Mouse (Mus musculus) liver, embryonic 16.5 days (tissue): ENCODE measurements around the gene Atpif1. TPM values are rescaled to one million over a fixed set of nuclear protein-coding genes. Genes with fewer than 3 reads are reported as not detected.
"Not testable (repeated sequence)": the region's sequence is repeated elsewhere in the genome, so short reads cannot be mapped to it uniquely, and the experiment has no call there.

Experiments
- ATAC-seq: fragments of 200-750 bp; cut with Nextera tagmentation; 2 replicates; pipeline ENCODE4 v1.8.0; 2017; ENCODE audit warnings: low read depth, mild to moderate bottlenecking, moderate number of reproducible peaks, moderate library complexity
- H3K27ac ChIP-seq: fragments of 300-500 bp; sonication (generic); 2 replicates; pipeline ENCODE4 v1.5.1; 2014; ENCODE audit warnings: mild to moderate bottlenecking, low read length
- H3K27me3 ChIP-seq: fragments of 300-500 bp; sonication (generic); 2 replicates; pipeline ENCODE4 v1.6.1; 2014; ENCODE audit warnings: low read depth, low read length, mixed read lengths; ENCODE audit not compliant: control insufficient read depth, insufficient read depth
- H3K36me3 ChIP-seq: fragments of 300-500 bp; sonication (generic); 2 replicates; pipeline ENCODE4 v1.6.1; 2014; ENCODE audit warnings: mild to moderate bottlenecking; ENCODE audit not compliant: control insufficient read depth, insufficient read depth
- H3K4me1 ChIP-seq: fragments of 300-500 bp; sonication (generic); 2 replicates; pipeline ENCODE4 v1.6.1; 2014; ENCODE audit warnings: low read depth, low read length, mixed read lengths; ENCODE audit not compliant: control insufficient read depth
- H3K4me2 ChIP-seq: fragments of 300-500 bp; sonication (generic); 2 replicates; pipeline ENCODE4 v1.6.1; 2014; ENCODE audit warnings: low read depth, low read length, mixed read lengths
- H3K4me3 ChIP-seq: fragments of 300-500 bp; sonication (generic); 2 replicates; pipeline ENCODE4 v1.5.1; 2014; ENCODE audit warnings: low read depth, mild to moderate bottlenecking, low read length
- H3K9ac ChIP-seq: fragments of 300-500 bp; sonication (generic); 2 replicates; pipeline ENCODE4 v1.6.1; 2014; ENCODE audit warnings: low read depth, low read length
- H3K9me3 ChIP-seq: fragments of 300-500 bp; sonication (generic); replicated peaks from 2 replicates; pipeline ENCODE4 v1.6.1; 2016; ENCODE audit warnings: low read length; ENCODE audit not compliant: control insufficient read depth
- WGBS: fragments of 180-500 bp; shearing (Covaris S2); extraction: QIAGEN DNeasy Blood & Tissue Kit; methylation state at CpG from one replicate; pipeline ENCODE4 v1.1.7; 2014; ENCODE audit not compliant: insufficient replicate concordance; 5-methylcytosine and 5-hydroxymethylcytosine counted together
- polyA plus RNA-seq: library from polyadenylated mRNA; unstranded; fragments of >200 nt; fragmentation: Nextera tagmentation; extraction: Ambion mirVana; gene quantifications from 2 replicates; pipeline ENCODE4 v1.2.1, GENCODE M21; 2015

Atpif1 gene
- polyA plus RNA-seq, 1 experiment from 2014 or later: 1,068 TPM

DNA sequence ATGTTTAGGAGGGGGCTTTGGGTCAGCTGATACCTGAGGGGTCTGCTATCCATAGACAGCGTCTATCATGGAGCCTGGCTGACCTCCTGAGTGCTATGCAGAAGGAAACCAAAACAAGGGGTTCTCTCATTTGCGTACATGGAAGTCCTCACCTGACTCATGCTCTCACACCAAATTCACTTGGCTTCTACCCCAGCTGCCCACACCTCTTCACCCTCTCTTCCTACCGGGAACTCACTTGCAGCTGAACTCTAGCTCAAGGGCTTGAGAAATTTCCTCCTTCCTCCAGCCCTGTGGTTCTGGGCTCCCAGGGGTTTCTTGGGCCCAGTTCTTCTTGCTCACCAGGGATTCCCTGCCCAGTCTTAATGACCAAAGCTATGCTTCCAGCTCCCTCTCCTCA lies 29.8 kb upstream of the Atpif1 start:
- no peak for ATAC-seq
- Histone ChIP-seq H3K4me1 (no peaks in the 10 kb centered on the region), H3K4me3 (no peak overlapping the region), H3K4me2 (peak overlapping the region; percentile 25; the same call in 1 of the 2 replicates), H3K36me3 (no peaks in the 10 kb centered on the region), H3K9me3 (no peaks in the 10 kb centered on the region), H3K9ac (no peak overlapping the region), H3K27me3 (no peaks in the 10 kb centered on the region), H3K27ac (0 out of 2 replicates have a peak overlapping the region, but pooled peaks have one; percentile 54)
- WGBS: 36% methylated on average over 3 of the region's 3 CpGs

DNA sequence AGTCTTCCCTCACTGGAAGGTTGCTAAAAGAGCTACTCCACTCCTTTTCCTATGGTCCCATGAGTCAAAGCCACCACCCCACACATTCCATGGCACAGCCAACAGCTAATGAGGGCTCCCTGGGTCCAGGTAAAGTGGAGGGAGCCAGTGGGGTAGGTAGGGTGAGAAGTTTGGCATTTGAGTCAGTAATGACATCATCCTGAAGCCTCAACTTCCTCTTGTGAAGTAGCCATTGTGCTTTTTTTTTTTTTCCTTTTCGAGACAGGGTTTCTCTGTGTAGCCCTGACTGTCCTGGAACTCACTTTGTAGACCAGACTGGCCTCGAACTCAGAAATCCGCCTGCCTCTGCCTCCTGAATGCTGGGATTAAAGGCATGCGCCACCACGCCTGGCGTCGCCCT lies 22.1 kb upstream of the Atpif1 start:
- 69% methylated on average over 7 of the region's 7 CpGs for WGBS
- H3K36me3 ChIP-seq: peaks cover 29% of the 10 kb centered on the region
- not testable (repeated sequence) for H3K27ac ChIP-seq, ATAC-seq, H3K27me3 ChIP-seq, H3K9ac ChIP-seq, H3K4me2 ChIP-seq, H3K4me3 ChIP-seq, H3K4me1 ChIP-seq, H3K9me3 ChIP-seq

DNA sequence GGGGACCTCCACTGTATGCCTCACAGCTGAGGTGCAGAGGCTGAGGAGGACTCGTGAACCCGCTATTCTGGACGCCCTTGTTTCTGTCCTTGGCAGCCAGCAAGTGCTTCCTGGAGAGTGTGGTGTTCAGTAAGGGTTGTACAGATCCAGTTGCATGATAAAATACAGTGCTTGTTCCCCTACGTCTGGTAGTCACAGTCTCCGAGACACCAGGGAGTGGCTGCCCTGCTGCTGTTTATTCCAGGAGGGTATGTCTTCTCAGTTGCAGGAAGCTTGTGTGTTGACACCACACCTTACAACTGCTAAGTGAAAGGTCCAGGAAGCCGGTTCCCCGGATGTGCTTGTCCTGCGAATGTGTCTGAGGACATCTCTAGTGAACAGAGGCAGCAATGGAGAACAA lies 21.2 kb upstream of the Atpif1 start:
- H3K9me3 ChIP-seq: no peaks in the 10 kb centered on the region
- peaks cover 36% of the 10 kb centered on the region for H3K36me3 ChIP-seq
- no peak for ATAC-seq
- no peaks in the 10 kb centered on the region for H3K27me3 ChIP-seq
- H3K4me1 ChIP-seq: peaks cover 6% of the 10 kb centered on the region
- no peak overlapping the region for H3K4me2 ChIP-seq
- 33% methylated on average over 8 of the region's 8 CpGs for WGBS
- no peak overlapping the region for H3K9ac ChIP-seq
- H3K4me3 ChIP-seq: no peak overlapping the region
- H3K27ac ChIP-seq: no peak overlapping the region

DNA sequence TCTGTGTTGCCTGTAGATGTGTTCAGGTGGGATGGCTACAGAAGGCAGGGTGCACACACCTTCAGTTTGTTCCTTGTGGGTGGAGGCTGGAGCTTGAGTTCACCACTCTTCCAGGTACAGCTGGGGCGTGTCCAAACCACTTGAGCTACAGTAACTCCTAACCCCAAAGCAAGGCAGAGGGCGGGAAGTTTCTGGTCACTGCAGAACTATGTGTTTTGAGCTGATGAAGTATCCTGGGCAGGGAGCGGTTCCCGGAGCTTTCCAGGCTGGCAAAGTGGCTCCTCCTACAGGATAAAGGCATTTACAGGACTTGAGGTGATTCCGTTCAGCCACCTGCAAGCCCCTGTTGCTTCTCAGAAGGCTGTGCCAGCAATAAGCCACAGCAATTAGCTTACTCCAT lies 20.8 kb upstream of the Atpif1 start:
- H3K4me1 ChIP-seq: peaks cover 6% of the 10 kb centered on the region
- H3K27me3 ChIP-seq: no peaks in the 10 kb centered on the region
- no peak overlapping the region for H3K4me2 ChIP-seq
- H3K9me3 ChIP-seq: no peaks in the 10 kb centered on the region
- H3K27ac ChIP-seq: no peak overlapping the region
- no peak overlapping the region for H3K4me3 ChIP-seq
- 69% methylated on average over 5 of the region's 5 CpGs for WGBS
- no peak; the same call in 1 of the 2 replicates for ATAC-seq
- peaks cover 36% of the 10 kb centered on the region for H3K36me3 ChIP-seq
- no peak overlapping the region for H3K9ac ChIP-seq

DNA sequence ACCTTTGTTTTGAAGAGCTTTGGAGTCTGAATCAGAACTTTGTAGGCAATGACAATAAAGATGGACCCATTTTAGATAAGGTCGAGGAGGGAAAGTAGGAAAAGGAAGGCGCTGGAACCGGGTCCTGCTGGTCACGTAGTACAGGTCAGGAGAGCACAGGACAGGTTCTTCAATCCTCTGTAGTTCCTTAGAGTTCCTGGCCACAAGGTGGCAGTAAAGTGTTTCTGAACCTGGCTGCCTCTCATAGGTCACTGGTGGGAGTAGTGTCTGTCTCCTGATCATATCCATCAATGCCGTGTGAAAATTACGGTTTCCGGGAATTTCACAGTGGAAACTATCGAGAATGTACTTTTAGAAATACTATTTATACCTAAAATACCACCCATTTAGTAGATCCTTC lies 12.4 kb upstream of the Atpif1 start:
- no peaks in the 10 kb centered on the region for H3K27me3 ChIP-seq
- ATAC-seq: peak; percentile 71
- 25% methylated on average over 8 of the region's 8 CpGs for WGBS
- peaks cover 67% of the 10 kb centered on the region for H3K36me3 ChIP-seq
- no peaks in the 10 kb centered on the region for H3K9me3 ChIP-seq
- no peak overlapping the region for H3K4me2 ChIP-seq
- no peak overlapping the region for H3K9ac ChIP-seq
- H3K4me1 ChIP-seq: no peaks in the 10 kb centered on the region; the same call in 1 of the 2 replicates
- H3K27ac ChIP-seq: no peak overlapping the region
- H3K4me3 ChIP-seq: no peak overlapping the region

DNA sequence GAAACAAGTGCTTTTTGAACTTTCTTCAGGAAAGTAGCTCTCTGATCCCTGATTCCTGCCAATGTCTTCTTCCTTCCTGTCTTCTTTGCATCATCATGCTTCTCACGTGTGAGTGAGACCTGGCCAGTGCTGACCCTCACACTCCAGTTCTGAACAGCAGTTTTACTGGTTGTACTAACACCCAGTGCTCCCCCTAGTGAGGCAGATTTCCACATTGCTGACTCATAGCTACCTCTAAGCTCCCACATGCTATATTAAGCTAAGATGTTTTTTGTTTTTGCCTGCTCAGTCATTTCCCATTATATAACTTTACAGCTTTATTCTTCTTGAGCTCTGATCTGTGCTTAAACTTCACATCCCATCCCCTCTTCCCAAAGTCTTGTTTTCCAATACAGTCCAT lies 9.3 kb upstream of the Atpif1 start:
- no peak for ATAC-seq

DNA sequence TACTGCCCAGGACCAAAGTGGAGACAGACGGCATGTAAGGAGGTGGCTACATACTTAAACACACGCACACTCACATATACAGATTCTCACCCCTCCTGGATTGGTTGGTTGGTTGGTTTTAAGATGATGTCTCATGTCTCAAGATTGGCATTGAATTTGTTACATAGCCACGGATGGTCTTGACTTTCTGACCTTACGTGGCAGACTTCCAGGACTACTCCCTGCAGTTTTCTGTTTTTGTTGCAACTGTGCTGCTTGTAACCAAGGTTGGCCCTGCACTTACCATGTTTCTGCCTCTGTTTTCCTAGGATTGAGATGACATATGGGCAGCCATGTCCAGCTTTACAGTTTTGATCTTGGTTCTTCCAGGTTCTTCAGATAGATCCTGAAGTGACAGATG lies 8.0 kb upstream of the Atpif1 start:
- no peak overlapping the region for H3K27ac ChIP-seq
- no peak overlapping the region for H3K9ac ChIP-seq
- H3K4me2 ChIP-seq: no peak overlapping the region
- H3K9me3 ChIP-seq: no peaks in the 10 kb centered on the region
- peaks cover 57% of the 10 kb centered on the region for H3K36me3 ChIP-seq
- H3K27me3 ChIP-seq: no peaks in the 10 kb centered on the region
- ATAC-seq: no peak
- 89% methylated on average over 4 of the region's 4 CpGs for WGBS
- no peak overlapping the region for H3K4me3 ChIP-seq
- H3K4me1 ChIP-seq: peaks cover 14% of the 10 kb centered on the region

More for the DNA sequence above, 9.3 kb upstream of the Atpif1 start:
- H3K36me3 ChIP-seq: peaks cover 61% of the 10 kb centered on the region
- no peak overlapping the region for H3K9ac ChIP-seq
- H3K4me1 ChIP-seq: peaks cover 2% of the 10 kb centered on the region
- H3K4me2 ChIP-seq: no peak overlapping the region
- WGBS: 35% methylated on average over 1 of the region's 1 CpGs
- H3K9me3 ChIP-seq: no peaks in the 10 kb centered on the region
- no peaks in the 10 kb centered on the region for H3K27me3 ChIP-seq
- no peak overlapping the region for H3K4me3 ChIP-seq
- no peak overlapping the region for H3K27ac ChIP-seq

DNA sequence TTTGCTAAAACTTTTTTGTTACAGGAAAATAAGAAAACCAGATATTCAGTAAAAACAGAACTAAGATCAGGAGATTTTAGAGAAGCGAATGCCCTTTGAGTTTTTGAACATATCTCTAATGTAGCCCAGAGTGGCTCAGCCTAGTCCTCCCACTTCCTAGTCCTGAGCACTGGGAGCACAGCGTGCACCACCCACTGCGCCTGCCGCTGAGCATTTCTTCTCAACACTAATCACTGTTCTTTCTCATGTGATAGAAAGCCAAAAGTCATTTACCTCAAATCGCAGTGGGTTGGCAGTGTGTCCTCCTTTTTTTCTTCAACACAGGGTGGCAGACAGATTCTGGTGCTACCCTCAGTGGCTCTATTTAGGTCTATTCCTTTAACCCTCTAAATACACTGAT lies 6.0 kb upstream of the Atpif1 start:
- H3K9me3 ChIP-seq: no peaks in the 10 kb centered on the region
- H3K9ac ChIP-seq: no peak overlapping the region
- peaks cover 44% of the 10 kb centered on the region for H3K36me3 ChIP-seq
- WGBS: 87% methylated on average over 5 of the region's 5 CpGs
- no peak for ATAC-seq
- no peak overlapping the region for H3K4me2 ChIP-seq
- no peak overlapping the region for H3K27ac ChIP-seq
- peaks cover 20% of the 10 kb centered on the region for H3K4me1 ChIP-seq
- no peaks in the 10 kb centered on the region for H3K27me3 ChIP-seq
- no peak overlapping the region for H3K4me3 ChIP-seq

DNA sequence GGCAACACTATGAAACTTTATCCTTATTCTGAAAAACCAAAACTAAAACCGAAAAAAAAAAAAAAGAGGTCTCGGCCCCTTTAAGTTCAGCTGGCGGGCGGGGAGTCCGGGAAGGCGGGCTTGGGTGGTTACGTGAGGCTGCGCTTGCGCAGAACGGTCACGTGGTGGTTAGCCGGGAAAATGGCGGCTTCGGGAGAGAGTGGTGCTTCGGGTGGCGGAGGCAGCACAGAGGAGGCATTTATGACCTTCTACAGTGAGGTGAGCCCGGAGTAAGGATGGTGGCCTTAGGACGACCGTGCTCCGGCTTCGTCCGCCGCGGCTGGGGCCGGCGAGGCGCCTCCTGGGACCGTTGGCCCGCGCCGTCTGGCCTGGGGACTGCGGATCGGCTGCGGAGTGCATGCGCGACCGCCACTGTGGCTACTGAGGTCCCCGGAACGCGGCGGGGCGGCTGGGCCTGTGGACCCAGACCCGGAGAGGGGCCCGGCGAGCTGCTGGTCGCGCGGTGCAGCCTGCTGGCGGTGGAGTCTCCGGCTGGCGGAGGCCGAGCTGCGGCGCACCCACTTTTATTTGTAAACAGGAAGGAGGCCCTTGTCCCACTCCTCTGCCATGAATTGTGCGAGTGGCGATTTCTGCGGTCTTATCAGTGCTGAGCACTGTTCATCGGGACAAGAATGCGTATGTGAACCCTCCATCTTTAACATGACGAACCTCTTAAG lies 2.1 kb upstream of the Atpif1 start, which contains the start of gene Dnajc8:
Gene Dnajc8 (plus strand): TSS at position 145 of the 716 bp plus-strand sequence.
- WGBS: under 1% methylated on average over 58 of the region's 60 CpGs
- Histone ChIP-seq H3K27ac (peak within 1 kb of the TSS; percentile 99), H3K27me3 (no peaks in the 10 kb centered on the region), H3K4me2 (peak within 1 kb of the TSS; percentile 89), H3K9ac (peak within 1 kb of the TSS; percentile 97), H3K4me1 (peaks cover 41% of the 10 kb centered on the region), H3K36me3 (peaks cover 17% of the 10 kb centered on the region), H3K9me3 (no peaks in the 10 kb centered on the region), H3K4me3 (peak within 1 kb of the TSS; percentile 97)
- peak; percentile 64 for ATAC-seq
